ENCODE assay signal across 9 mouse cellular contexts in genomic region chr1:191955101-191955500, GRCm38 (mm10). TPM values are rescaled to one million over a fixed set of nuclear protein-coding genes. Genes with fewer than 3 reads are reported as not detected.
DNase-seq lines count a peak whose midpoint lies in the region; ATAC-seq and TF ChIP-seq lines count a peak whose summit lies in the region.
"Had no signal": no experiment of that assay in that cellular context is flagged by ENCODE, and none has a peak within 500 bp of the region (broad histone marks: within the 10 kb centered on the region; RNA-seq: fewer than 3 reads in every experiment).

No protein-coding gene starts in this region.

- peak overlapping the region; percentile 25 for H3K27ac ChIP-seq in liver, embryonic 16.5 days (ENCODE audit: low read length)
- H3K27ac ChIP-seq in forebrain, embryonic 11.5 days (ENCODE audit: low read depth, low read length) = no peak overlapping the region
- no peak overlapping the region; the same call in 1 of the 2 replicates for H3K27ac ChIP-seq in cerebellum, adult 2 months (ENCODE audit: insufficient read depth, low read length)
- H3K27ac ChIP-seq: limb, embryonic 13.5 days had no signal

- intact Hi-C loops in heart, postnatal 10 days (cut with DNase I) = no loop called here
- intact Hi-C loops in left cerebral cortex, postnatal 36 days (cut with DNase I) = no loop called here

- peak; percentile 35; the same call in 1 of the 2 replicates for ATAC-seq in liver, embryonic 16.5 days (ENCODE audit: low read depth)
- ATAC-seq in forebrain, embryonic 11.5 days (replicated peaks; ENCODE audit: low FRiP score) = no peak

- H3K27me3 ChIP-seq in liver, embryonic 16.5 days (ENCODE audit: control insufficient read depth, insufficient read depth, low read depth, low read length) = no peaks in the 10 kb centered on the region
- no peaks in the 10 kb centered on the region for H3K27me3 ChIP-seq in forebrain, embryonic 11.5 days (ENCODE audit: control insufficient read depth, insufficient read depth, low read length)
- H3K27me3 ChIP-seq in cerebellum, adult 2 months (ENCODE audit: control insufficient read depth, insufficient read depth, low read length) = no peaks in the 10 kb centered on the region
- H3K27me3 ChIP-seq: limb, embryonic 13.5 days had no signal

- H3K4me3 ChIP-seq in liver, embryonic 16.5 days (ENCODE audit: low read depth, low read length) = no peak overlapping the region
- no peak overlapping the region for H3K4me3 ChIP-seq in forebrain, embryonic 11.5 days (ENCODE audit: low read depth, low read length)
- no peak overlapping the region for H3K4me3 ChIP-seq in cerebellum, adult 2 months (replicated peaks; ENCODE audit: insufficient read depth, low read depth, low read length)
- H3K4me3 ChIP-seq: limb, embryonic 13.5 days had no signal

- TF ChIP-seq POLR2A in cerebellum, adult 2 months (IDR thresholded peaks at IDR 0.05; ENCODE audit: borderline replicate concordance, insufficient read depth, low read length) = no peak

- 19% methylated on average over 3 of the region's 3 CpGs for WGBS in liver, embryonic 16.5 days (ENCODE audit: insufficient replicate concordance)
- 68% methylated on average over 3 of the region's 3 CpGs for WGBS in forebrain, embryonic 11.5 days
- WGBS in cerebellum, adult 2 months = 86% methylated on average over 3 of the region's 3 CpGs

- H3K9me3 ChIP-seq in liver, embryonic 16.5 days (replicated peaks; ENCODE audit: control insufficient read depth, low read length) = no peaks in the 10 kb centered on the region
- no peaks in the 10 kb centered on the region for H3K9me3 ChIP-seq in forebrain, embryonic 11.5 days (ENCODE audit: control insufficient read depth, low read length)
- H3K9me3 ChIP-seq: limb, embryonic 13.5 days had no signal

- no peak overlapping the region for H3K9ac ChIP-seq in liver, embryonic 16.5 days (ENCODE audit: low read depth, low read length)
- no peak overlapping the region for H3K9ac ChIP-seq in forebrain, embryonic 11.5 days (ENCODE audit: low read length)
- H3K9ac ChIP-seq: limb, embryonic 13.5 days had no signal

- no peak overlapping the region for H3K4me2 ChIP-seq in liver, embryonic 16.5 days (ENCODE audit: low read depth, low read length)
- H3K4me2 ChIP-seq in forebrain, embryonic 11.5 days (ENCODE audit: low read depth, low read length, severe bottlenecking) = no peak overlapping the region
- H3K4me2 ChIP-seq: limb, embryonic 13.5 days had no signal

- H3K36me3 ChIP-seq in liver, embryonic 16.5 days (ENCODE audit: control insufficient read depth, insufficient read depth) = no peaks in the 10 kb centered on the region
- H3K36me3 ChIP-seq in forebrain, embryonic 11.5 days (ENCODE audit: control insufficient read depth, insufficient read depth, low read length) = no peaks in the 10 kb centered on the region
- H3K36me3 ChIP-seq: limb, embryonic 13.5 days had no signal

- DNase-seq in thymus, postnatal 0 days (ENCODE audit: low spot score) = peak; percentile 30
- DNase-seq in thymus, postnatal 10 days (ENCODE audit: low spot score in 2 of 2) = no peak
- DNase-seq in heart, postnatal 10 days = peak; percentile 54 to 60
- DNase-seq in frontal cortex, postnatal 36 days (ENCODE audit: low spot score in 2 of 2) = no peak
- no peak for DNase-seq in forebrain, embryonic 11.5 days (ENCODE audit: low spot score)
- no peak for DNase-seq in left cerebral cortex, postnatal 36 days (ENCODE audit: low spot score in 2 of 2)
- DNase-seq in cerebellum, adult 2 months = no peak

- peaks cover 12% of the 10 kb centered on the region for H3K4me1 ChIP-seq in liver, embryonic 16.5 days (ENCODE audit: control insufficient read depth, low read depth, low read length)
- H3K4me1 ChIP-seq in forebrain, embryonic 11.5 days (replicated peaks; ENCODE audit: control insufficient read depth, insufficient read depth, low read length) = no peaks in the 10 kb centered on the region
- no peaks in the 10 kb centered on the region for H3K4me1 ChIP-seq in cerebellum, adult 2 months (ENCODE audit: control insufficient read depth, insufficient read depth, low read length)
- H3K4me1 ChIP-seq: limb, embryonic 13.5 days had no signal

- no peak for TF ChIP-seq CTCF in cerebellum, adult 2 months (IDR thresholded peaks at IDR 0.05; ENCODE audit: borderline replicate concordance, insufficient read depth, low read depth, low read length)

RNA-seq across cellular contexts. Expression of gene Rd3, which starts 22.1 kb away (rescaled TPM):
- 2.3 and 3.7 TPM in 2 replicates for polyA plus RNA-seq in thymus, postnatal 0 days (2015; fragmentation: Nextera tagmentation; extraction: Ambion mirVana)
- under 1 TPM; 0.67 to 0.84 TPM for total RNA-seq in heart, postnatal 10 days (2021)
- polyA plus RNA-seq in liver, embryonic 16.5 days (2015; fragmentation: Nextera tagmentation; extraction: Ambion mirVana) = 0.04 and 0.18 TPM in 2 replicates
- 0.92 and 1.6 TPM in 2 replicates for polyA plus RNA-seq in forebrain, embryonic 11.5 days (2014; fragmentation: Nextera tagmentation; extraction: Ambion mirVana)
- under 1 TPM; 0.37 to 0.43 TPM for total RNA-seq in left cerebral cortex, postnatal 36 days (2021)
- 0.52 and 1.6 TPM in 2 replicates for polyA plus RNA-seq in cerebellum, adult 2 months (2012; rRNA removed)

RNA-seq across cellular contexts. Expression of gene Slc30a1, which starts 48.5 kb away (rescaled TPM):
- 1.6 and 2.6 TPM in 2 replicates for polyA plus RNA-seq in thymus, postnatal 0 days (2015; fragmentation: Nextera tagmentation; extraction: Ambion mirVana)
- 10 to 100 TPM; 26.3 to 31.3 TPM for total RNA-seq in heart, postnatal 10 days (2021)
- polyA plus RNA-seq in liver, embryonic 16.5 days (2015; fragmentation: Nextera tagmentation; extraction: Ambion mirVana) = 0.86 and 1.1 TPM in 2 replicates
- 2.2 and 2.7 TPM in 2 replicates for polyA plus RNA-seq in forebrain, embryonic 11.5 days (2014; fragmentation: Nextera tagmentation; extraction: Ambion mirVana)
- 10 to 100 TPM; 34.3 to 40.5 TPM for total RNA-seq in left cerebral cortex, postnatal 36 days (2021)
- polyA plus RNA-seq in cerebellum, adult 2 months (2012; rRNA removed) = 14.1 and 15.3 TPM in 2 replicates

Comparison
In these comparisons a context has a peak if more than half of its experiments do, and no peak if none do; other contexts are left out.
1. DNase-seq: peak in thymus, postnatal 0 days (single experiment) and heart, postnatal 10 days (2 of 2); none in thymus, postnatal 10 days (0 of 2), frontal cortex, postnatal 36 days (0 of 2), forebrain, embryonic 11.5 days (single experiment), left cerebral cortex, postnatal 36 days (0 of 2) and cerebellum, adult 2 months (0 of 2).